Comparison of ENCODE assay signal across 11 mouse cellular contexts in genomic region chr2:33700581-33701445, GRCm38 (mm10).
DNase-seq lines count a peak whose midpoint lies in the region; ATAC-seq and TF ChIP-seq lines count a peak whose summit lies in the region.
"Had no signal": no experiment of that assay in that cellular context is flagged by ENCODE, and none has a peak within 500 bp of the region (broad histone marks: within the 10 kb centered on the region; RNA-seq: fewer than 3 reads in every experiment).

No protein-coding gene starts in this region.

- peaks cover 6% of the 10 kb centered on the region; the same call in 1 of the 2 replicates for H3K9me3 ChIP-seq in hindbrain, postnatal 0 days (ENCODE audit: low read length)

- H3K36me3 ChIP-seq in hindbrain, postnatal 0 days (ENCODE audit: insufficient read depth, low read length), result no peaks in the 10 kb centered on the region

- peak; percentile 21 for DNase-seq in adrenal gland, postnatal 25 days
- DNase-seq in embryo, embryonic 10 days (ENCODE audit: low spot score), result peak; percentile 70
- DNase-seq in hindbrain, postnatal 0 days (ENCODE audit: low spot score), result no peak
- peak; percentile 37 for DNase-seq in neural tube, embryonic 10.5 days (ENCODE audit: extremely low spot score, low spot score)
- no peak for DNase-seq in lung, postnatal 25 days (ENCODE audit: low spot score)
- no peak for DNase-seq in heart, adult 11 months
- DNase-seq: left cerebral cortex, postnatal 4 days; lung, postnatal 14 days; spleen, adult 18-20 months; thymus, postnatal 14 days had no signal

- peak; percentile 53; the same call in 1 of the 2 replicates for ATAC-seq in hindbrain, postnatal 0 days
- no peak for ATAC-seq in cerebellum, adult (ENCODE audit: insufficient number of reproducible peaks, low FRiP score, low TSS enrichment)

- TF ChIP-seq CTCF in hindbrain, postnatal 0 days (IDR thresholded peaks at IDR 0.05; ENCODE audit: low read depth), result no peak

- no peak overlapping the region for H3K4me2 ChIP-seq in hindbrain, postnatal 0 days (ENCODE audit: low read depth, low read length)

- no peaks in the 10 kb centered on the region for H3K27me3 ChIP-seq in hindbrain, postnatal 0 days (ENCODE audit: insufficient read depth, low read length)

- 53% methylated on average over 15 of the region's 15 CpGs for WGBS in hindbrain, postnatal 0 days

- H3K9ac ChIP-seq in hindbrain, postnatal 0 days (replicated peaks; ENCODE audit: low read length), result no peak overlapping the region

- H3K4me1 ChIP-seq in hindbrain, postnatal 0 days (ENCODE audit: insufficient read depth, low read length), result peaks cover 5% of the 10 kb centered on the region; the same call in 1 of the 2 replicates

- H3K4me3 ChIP-seq in hindbrain, postnatal 0 days (ENCODE audit: low read length), result no peak overlapping the region

- no peak overlapping the region for H3K27ac ChIP-seq in hindbrain, postnatal 0 days

Comparison
In these comparisons a context has a peak if more than half of its experiments do, and no peak if none do; other contexts are left out.
1. DNase-seq: peak in adrenal gland, postnatal 25 days (single experiment), embryo, embryonic 10 days (single experiment) and neural tube, embryonic 10.5 days (single experiment); none in hindbrain, postnatal 0 days (single experiment), lung, postnatal 25 days (single experiment) and heart, adult 11 months (single experiment).